Mouse (Mus musculus): ENCODE measurements around the gene Mxd1. TPM values are rescaled to one million over a fixed set of nuclear protein-coding genes. Genes with fewer than 3 reads are reported as not detected.
A peak's percentile ranks its signal among the peaks of the same experiment; 100 is the strongest.

Mxd1 gene
- polyA plus RNA-seq, 2 experiments, result 18.7 to 30.3 TPM

DNA sequence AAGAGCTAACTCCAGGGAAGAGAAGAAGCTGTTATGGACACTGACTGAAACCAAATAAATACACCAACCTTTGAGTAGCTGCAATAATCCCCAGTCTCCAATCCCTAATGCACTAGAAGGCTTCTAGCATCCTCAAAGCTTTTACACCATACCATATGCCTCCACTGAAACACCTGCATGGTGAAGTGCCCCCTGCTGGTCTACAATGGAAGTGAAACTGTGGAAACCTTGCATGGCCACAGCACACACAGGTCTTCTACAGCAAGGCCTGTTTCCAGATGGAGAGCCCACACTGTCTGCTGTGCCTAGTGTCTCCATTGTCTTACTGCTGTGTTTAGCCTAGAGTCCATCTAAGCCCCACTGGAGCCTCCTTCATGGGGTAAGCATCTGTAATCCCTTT is 25.5 kb upstream of the Mxd1 start:
- no peak overlapping the region for H3K4me3 ChIP-seq (ENCODE audit: insufficient read depth in 1 of 2, low read depth in 2 of 2, low read length in 2 of 2)
- H3K36me3 ChIP-seq (replicated peaks; ENCODE audit: control insufficient read depth, insufficient read depth, low read depth), result peaks cover 3% of the 10 kb centered on the region
- no peak overlapping the region for H3K4me2 ChIP-seq (ENCODE audit: low read depth)
- no peak overlapping the region for H3K27ac ChIP-seq
- peak in 2 of 3 experiments; percentile 50 to 53 for DNase-seq (ENCODE audit: low read depth in 3 of 3, low spot score in 3 of 3)
- no peak overlapping the region for H3K9ac ChIP-seq (replicated peaks)
- H3K27me3 ChIP-seq (ENCODE audit: control insufficient read depth, insufficient read depth, low read length), result no peaks in the 10 kb centered on the region
- H3K4me1 ChIP-seq (replicated peaks; ENCODE audit: control insufficient read depth in 2 of 2, insufficient read depth in 2 of 2, low read length in 1 of 2), result peaks cover 3 to 6% of the 10 kb centered on the region in 2 experiments; a peak in 3 of 4 replicates
- TF ChIP-seq EP300 (IDR thresholded peaks at IDR 0.05; ENCODE audit: low read depth), result no peak
- peak; percentile 93 for TF ChIP-seq CTCF (IDR thresholded peaks at IDR 0.05; ENCODE audit: low read depth)
- ATAC-seq (ENCODE audit: insufficient read depth), result no peak
- H3K9me3 ChIP-seq (ENCODE audit: control insufficient read depth, low read length), result no peaks in the 10 kb centered on the region

- Histone ChIP-seq H3K4me3 (ENCODE audit: insufficient read depth in 1 of 2, low read depth in 2 of 2, low read length in 2 of 2) (no peak overlapping the region), H3K9ac (replicated peaks) (no peak overlapping the region), H3K36me3 (replicated peaks; ENCODE audit: control insufficient read depth, insufficient read depth, low read depth) (peaks cover 3% of the 10 kb centered on the region), H3K4me2 (ENCODE audit: low read depth) (no peak overlapping the region; the same call in 1 of the 2 replicates), H3K4me1 (replicated peaks; ENCODE audit: control insufficient read depth in 2 of 2, insufficient read depth in 2 of 2, low read length in 1 of 2) (peaks cover 5 to 14% of the 10 kb centered on the region in 2 experiments; a peak in 3 of 4 replicates), H3K9me3 (ENCODE audit: control insufficient read depth, low read length) (no peaks in the 10 kb centered on the region), H3K27ac (no peak overlapping the region), H3K27me3 (ENCODE audit: control insufficient read depth, insufficient read depth, low read length) (no peaks in the 10 kb centered on the region)
- ATAC-seq (ENCODE audit: insufficient read depth) (peak; percentile 70), DNase-seq (ENCODE audit: low read depth in 3 of 3, low spot score in 3 of 3) (no peak)
- 44% methylated on average over 3 of the region's 3 CpGs for WGBS (ENCODE audit: insufficient replicate concordance)
- peak; percentile 26; the same call in 1 of the 2 replicates for TF ChIP-seq EP300 (IDR thresholded peaks at IDR 0.05; ENCODE audit: low read depth)
- TF ChIP-seq CTCF (IDR thresholded peaks at IDR 0.05; ENCODE audit: low read depth), result no peak
Observed at GRCm38 (mm10) chr6:86689671-86690070, 20.7 kb upstream of the Mxd1 start.

DNA sequence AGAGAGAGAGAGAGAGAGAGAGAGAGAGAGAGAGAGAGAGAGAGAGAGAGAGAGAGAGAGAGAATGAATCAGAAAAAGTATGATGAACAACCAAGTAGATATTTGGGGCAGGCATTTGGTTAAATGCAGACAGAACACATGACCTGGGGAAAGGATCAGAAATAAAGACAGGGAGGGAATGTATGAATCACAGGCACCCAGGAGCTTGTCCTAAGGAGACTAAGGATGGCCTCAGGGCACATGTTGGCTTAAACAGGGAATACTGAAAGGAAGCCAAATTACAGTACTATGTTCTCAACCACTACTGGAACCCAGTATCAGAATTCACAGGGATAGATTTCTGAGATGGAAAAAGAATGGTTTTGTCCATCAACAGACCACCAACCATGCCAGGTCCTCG is 18.0 kb upstream of the Mxd1 start:
- Histone ChIP-seq H3K4me2 (ENCODE audit: low read depth) (no peak overlapping the region), H3K9ac (replicated peaks) (no peak overlapping the region), H3K4me3 (ENCODE audit: insufficient read depth in 1 of 2, low read depth in 2 of 2, low read length in 2 of 2) (no peak overlapping the region), H3K9me3 (ENCODE audit: control insufficient read depth, low read length) (no peaks in the 10 kb centered on the region), H3K4me1 (replicated peaks; ENCODE audit: control insufficient read depth in 2 of 2, insufficient read depth in 2 of 2, low read length in 1 of 2) (peaks cover 8 to 17% of the 10 kb centered on the region in 2 experiments; a peak in 3 of 4 replicates), H3K27me3 (ENCODE audit: control insufficient read depth, insufficient read depth, low read length) (no peaks in the 10 kb centered on the region), H3K27ac (no peak overlapping the region), H3K36me3 (replicated peaks; ENCODE audit: control insufficient read depth, insufficient read depth, low read depth) (peaks cover 8% of the 10 kb centered on the region)
- no peak for TF ChIP-seq EP300 (IDR thresholded peaks at IDR 0.05; ENCODE audit: low read depth)
- no peak for TF ChIP-seq CTCF (IDR thresholded peaks at IDR 0.05; ENCODE audit: low read depth)
- no peak for ATAC-seq (ENCODE audit: insufficient read depth)
- DNase-seq (ENCODE audit: low read depth in 3 of 3, low spot score in 3 of 3), result no peak
- 56% methylated on average over 1 of the region's 1 CpGs for WGBS (ENCODE audit: insufficient replicate concordance)

DNA sequence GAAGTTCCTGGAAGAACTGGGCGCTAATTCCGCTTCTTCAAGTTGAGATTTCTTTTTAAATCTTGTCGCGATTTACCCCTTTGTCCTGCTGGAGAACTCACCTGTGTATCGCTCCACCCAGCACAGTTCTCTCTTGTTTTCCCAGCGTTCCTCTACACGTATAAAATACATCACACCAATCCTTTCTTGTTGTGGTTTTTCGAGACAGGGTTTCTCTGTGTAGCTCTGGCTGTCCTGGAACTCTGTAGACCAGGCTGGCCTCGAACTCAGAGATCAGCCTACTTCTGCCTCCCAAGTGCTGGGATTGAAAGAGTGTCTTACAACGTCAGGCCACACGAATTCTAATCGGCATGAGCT is 15.7 kb upstream of the Mxd1 start:
- TF ChIP-seq CTCF (IDR thresholded peaks at IDR 0.05; ENCODE audit: low read depth) (no peak), EP300 (IDR thresholded peaks at IDR 0.05; ENCODE audit: low read depth) (no peak)
- Histone ChIP-seq H3K27me3 (ENCODE audit: control insufficient read depth, insufficient read depth, low read length) (no peaks in the 10 kb centered on the region), H3K4me1 (replicated peaks; ENCODE audit: control insufficient read depth in 2 of 2, insufficient read depth in 2 of 2, low read length in 1 of 2) (peaks cover 6 to 12% of the 10 kb centered on the region in 2 experiments; a peak in 3 of 4 replicates), H3K4me2 (ENCODE audit: low read depth) (peak overlapping the region; percentile 81), H3K36me3 (replicated peaks; ENCODE audit: control insufficient read depth, insufficient read depth, low read depth) (peaks cover 23% of the 10 kb centered on the region), H3K9ac (replicated peaks) (peak overlapping the region; percentile 96), H3K27ac (peak overlapping the region; percentile 49), H3K9me3 (ENCODE audit: control insufficient read depth, low read length) (no peaks in the 10 kb centered on the region), H3K4me3 (ENCODE audit: insufficient read depth in 1 of 2, low read depth in 2 of 2, low read length in 2 of 2) (peak overlapping the region; percentile 92 to 95)
- DNase-seq (ENCODE audit: low read depth in 3 of 3, low spot score in 3 of 3) (no peak), ATAC-seq (ENCODE audit: insufficient read depth) (no peak)
- 36% methylated on average over 12 of the region's 12 CpGs for WGBS (ENCODE audit: insufficient replicate concordance)

DNA sequence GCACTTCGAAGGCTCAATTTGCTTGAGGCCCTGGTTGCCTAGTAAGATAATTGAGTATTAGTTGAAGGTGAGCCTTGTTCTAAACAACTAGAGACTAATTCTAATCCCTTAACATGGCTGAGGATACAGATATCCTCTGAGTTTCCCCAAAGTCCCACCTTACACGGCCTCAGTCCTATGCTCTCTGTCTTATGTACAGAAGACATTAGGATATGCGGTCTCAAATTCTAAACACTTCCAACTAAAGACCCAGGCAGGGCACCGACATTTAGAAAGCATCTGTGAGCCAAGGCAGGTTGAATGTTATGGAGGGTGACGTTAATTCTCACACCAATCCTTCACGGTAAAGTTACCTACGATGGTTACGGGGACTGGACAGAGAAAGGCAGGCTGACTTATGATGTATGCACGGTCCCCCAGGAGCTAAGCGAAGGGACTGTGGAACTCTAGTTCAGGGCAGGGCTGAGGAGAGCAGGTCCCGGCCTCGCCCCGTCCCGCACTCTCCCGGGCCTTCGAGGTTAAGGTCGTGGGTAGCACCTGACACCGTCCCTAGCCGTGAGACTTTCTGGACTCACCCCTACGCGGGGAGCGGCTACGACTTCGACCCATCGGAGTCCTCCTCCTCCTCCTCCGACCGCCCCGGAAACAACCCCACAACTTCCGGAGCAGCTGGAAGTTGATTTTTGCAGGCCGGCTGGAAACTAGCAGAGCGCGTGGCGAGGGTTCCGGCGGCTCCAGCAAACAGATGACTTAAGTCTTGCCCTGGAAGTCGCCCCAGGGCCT is 15.1 kb upstream of the Mxd1 start, which contains the start of gene Snrnp27:
TSS of gene Snrnp27 (minus strand) at position 651 of the 783 bp plus-strand sequence.
- TF ChIP-seq CTCF (IDR thresholded peaks at IDR 0.05; ENCODE audit: low read depth), result no peak
- peak; percentile 47; the same call in 1 of the 2 replicates for TF ChIP-seq EP300 (IDR thresholded peaks at IDR 0.05; ENCODE audit: low read depth)
- Histone ChIP-seq H3K27ac (peak within 1 kb of the TSS; percentile 83), H3K4me3 (ENCODE audit: insufficient read depth in 1 of 2, low read depth in 2 of 2, low read length in 2 of 2) (peak within 1 kb of the TSS; percentile 92 to 95), H3K4me1 (replicated peaks; ENCODE audit: control insufficient read depth in 2 of 2, insufficient read depth in 2 of 2, low read length in 1 of 2) (peaks cover 2 to 6% of the 10 kb centered on the region in 2 experiments; a peak in 3 of 4 replicates), H3K36me3 (replicated peaks; ENCODE audit: control insufficient read depth, insufficient read depth, low read depth) (peaks cover 23% of the 10 kb centered on the region), H3K4me2 (ENCODE audit: low read depth) (peak within 1 kb of the TSS; percentile 81), H3K9ac (replicated peaks) (peak within 1 kb of the TSS; percentile 96), H3K9me3 (ENCODE audit: control insufficient read depth, low read length) (no peaks in the 10 kb centered on the region), H3K27me3 (ENCODE audit: control insufficient read depth, insufficient read depth, low read length) (no peaks in the 10 kb centered on the region)
- WGBS (ENCODE audit: insufficient replicate concordance), result 2% methylated on average over 36 of the region's 36 CpGs
- peak; percentile 92 for ATAC-seq (ENCODE audit: insufficient read depth)
- DNase-seq (ENCODE audit: low read depth in 3 of 3, low spot score in 3 of 3), result peak; percentile 84 to 89 (median 88)
